Mouse (Mus musculus): Measurements from ENCODE around the gene Rap2b. TPM values are rescaled to one million over a fixed set of nuclear protein-coding genes. Genes with fewer than 3 reads are reported as not detected.
A peak's percentile ranks its signal among the peaks of the same experiment; 100 is the strongest.

Rap2b gene
- 8.6 and 9.3 TPM in 2 replicates for polyA plus RNA-seq (2015; fragmentation: Nextera tagmentation; extraction: Ambion mirVana)

- Histone ChIP-seq H3K9ac (replicated peaks) (no peak within 1 kb of the TSS), H3K4me1 (peaks cover 15% of the 10 kb centered on the region), H3K4me2 (peak within 1 kb of the TSS; percentile 96), H3K4me3 (replicated peaks) (no peak within 1 kb of the TSS), H3K36me3 (no peaks in the 10 kb centered on the region), H3K27ac (replicated peaks) (no peak within 1 kb of the TSS), H3K9me3 (replicated peaks) (no peaks in the 10 kb centered on the region), H3K27me3 (replicated peaks) (no peaks in the 10 kb centered on the region)
- WGBS, result 92% methylated on average over 1 of the region's 1 CpGs
- no peak for ATAC-seq (ENCODE audit: low FRiP score)
Measured at GRCm38 (mm10) chr3:61361338-61361737, at the start of gene Rap2b. TSS of gene Rap2b (plus strand) at chr3:61361638.

- H3K27me3 ChIP-seq (replicated peaks), result no peaks in the 10 kb centered on the region
- no peak for ATAC-seq (ENCODE audit: low FRiP score)
- no peak overlapping the region for H3K4me3 ChIP-seq (replicated peaks)
- no peaks in the 10 kb centered on the region for H3K36me3 ChIP-seq
- no peak overlapping the region for H3K9ac ChIP-seq (replicated peaks)
- no peaks in the 10 kb centered on the region for H3K9me3 ChIP-seq (replicated peaks)
- no peaks in the 10 kb centered on the region for H3K4me1 ChIP-seq
- no peak overlapping the region for H3K27ac ChIP-seq (replicated peaks)
- 88% methylated on average over 2 of the region's 2 CpGs for WGBS
- H3K4me2 ChIP-seq, result no peak overlapping the region
Measured at GRCm38 (mm10) chr3:61315002-61315401, 46.4 kb upstream of the Rap2b start.

GRCm38 (mm10) chr3:61320031-61320430 lies 41.4 kb upstream of the Rap2b start:
- no peak overlapping the region for H3K4me3 ChIP-seq (replicated peaks)
- H3K27ac ChIP-seq (replicated peaks), result no peak overlapping the region
- no peaks in the 10 kb centered on the region for H3K27me3 ChIP-seq (replicated peaks)
- H3K9me3 ChIP-seq (replicated peaks), result no peaks in the 10 kb centered on the region
- H3K36me3 ChIP-seq, result no peaks in the 10 kb centered on the region
- WGBS, result 84% methylated on average over 2 of the region's 2 CpGs
- H3K9ac ChIP-seq (replicated peaks), result no peak overlapping the region
- ATAC-seq (ENCODE audit: low FRiP score), result no peak
- H3K4me2 ChIP-seq, result no peak overlapping the region
- H3K4me1 ChIP-seq, result no peaks in the 10 kb centered on the region

GRCm38 (mm10) chr3:61321632-61322031 lies 39.8 kb upstream of the Rap2b start:
- Histone ChIP-seq H3K27ac (replicated peaks) (no peak overlapping the region), H3K4me1 (no peaks in the 10 kb centered on the region), H3K4me2 (no peak overlapping the region), H3K4me3 (replicated peaks) (no peak overlapping the region), H3K9me3 (replicated peaks) (no peaks in the 10 kb centered on the region), H3K27me3 (replicated peaks) (no peaks in the 10 kb centered on the region), H3K36me3 (no peaks in the 10 kb centered on the region), H3K9ac (replicated peaks) (no peak overlapping the region)
- 80% methylated on average over 6 of the region's 6 CpGs for WGBS
- ATAC-seq (ENCODE audit: low FRiP score), result no peak

GRCm38 (mm10) chr3:61336205-61336604 lies 25.2 kb upstream of the Rap2b start:
- Histone ChIP-seq H3K4me3 (replicated peaks) (no peak overlapping the region), H3K36me3 (no peaks in the 10 kb centered on the region), H3K9me3 (replicated peaks) (no peaks in the 10 kb centered on the region), H3K27me3 (replicated peaks) (no peaks in the 10 kb centered on the region), H3K4me1 (no peaks in the 10 kb centered on the region), H3K27ac (replicated peaks) (no peak overlapping the region), H3K9ac (replicated peaks) (no peak overlapping the region), H3K4me2 (no peak overlapping the region)
- WGBS, result 57% methylated on average over 2 of the region's 2 CpGs
- ATAC-seq (ENCODE audit: low FRiP score), result no peak

GRCm38 (mm10) chr3:61337230-61337629 lies 24.2 kb upstream of the Rap2b start:
- Histone ChIP-seq H3K4me2 (no peak overlapping the region), H3K36me3 (no peaks in the 10 kb centered on the region), H3K27ac (replicated peaks) (no peak overlapping the region), H3K27me3 (replicated peaks) (no peaks in the 10 kb centered on the region), H3K4me3 (replicated peaks) (no peak overlapping the region), H3K9ac (replicated peaks) (no peak overlapping the region), H3K4me1 (no peaks in the 10 kb centered on the region), H3K9me3 (replicated peaks) (no peaks in the 10 kb centered on the region)
- WGBS, result 83% methylated on average over 3 of the region's 3 CpGs
- no peak for ATAC-seq (ENCODE audit: low FRiP score)

GRCm38 (mm10) chr3:61340321-61340720 lies 21.1 kb upstream of the Rap2b start:
- H3K4me2 ChIP-seq, result no peak overlapping the region
- H3K9ac ChIP-seq (replicated peaks), result no peak overlapping the region
- no peaks in the 10 kb centered on the region for H3K27me3 ChIP-seq (replicated peaks)
- H3K36me3 ChIP-seq, result no peaks in the 10 kb centered on the region
- no peaks in the 10 kb centered on the region for H3K4me1 ChIP-seq
- H3K27ac ChIP-seq (replicated peaks), result no peak overlapping the region
- ATAC-seq (ENCODE audit: low FRiP score), result 0 out of 2 replicates have a peak, but pooled peaks have one; percentile 35
- no peak overlapping the region for H3K4me3 ChIP-seq (replicated peaks)
- H3K9me3 ChIP-seq (replicated peaks), result no peaks in the 10 kb centered on the region
- 57% methylated on average over 5 of the region's 5 CpGs for WGBS

- no peaks in the 10 kb centered on the region for H3K4me1 ChIP-seq
- no peak overlapping the region for H3K4me3 ChIP-seq (replicated peaks)
- no peaks in the 10 kb centered on the region for H3K9me3 ChIP-seq (replicated peaks)
- H3K9ac ChIP-seq (replicated peaks), result no peak overlapping the region
- no peaks in the 10 kb centered on the region for H3K36me3 ChIP-seq
- no peaks in the 10 kb centered on the region for H3K27me3 ChIP-seq (replicated peaks)
- H3K4me2 ChIP-seq, result no peak overlapping the region
- no peak for ATAC-seq (ENCODE audit: low FRiP score)
- WGBS, result 89% methylated on average over 7 of the region's 7 CpGs
- H3K27ac ChIP-seq (replicated peaks), result no peak overlapping the region
Measured at GRCm38 (mm10) chr3:61344031-61344430, 17.4 kb upstream of the Rap2b start.

- no peaks in the 10 kb centered on the region for H3K27me3 ChIP-seq (replicated peaks)
- no peak overlapping the region for H3K9ac ChIP-seq (replicated peaks)
- H3K4me3 ChIP-seq (replicated peaks), result no peak overlapping the region
- no peak overlapping the region for H3K4me2 ChIP-seq
- 60% methylated on average over 1 of the region's 1 CpGs for WGBS
- no peak overlapping the region for H3K27ac ChIP-seq (replicated peaks)
- H3K36me3 ChIP-seq, result no peaks in the 10 kb centered on the region
- ATAC-seq (ENCODE audit: low FRiP score), result no peak
- H3K4me1 ChIP-seq, result no peaks in the 10 kb centered on the region
- no peaks in the 10 kb centered on the region for H3K9me3 ChIP-seq (replicated peaks)
Measured at GRCm38 (mm10) chr3:61345636-61346035, 15.8 kb upstream of the Rap2b start.

- H3K9me3 ChIP-seq (replicated peaks), result no peaks in the 10 kb centered on the region
- no peak overlapping the region for H3K4me3 ChIP-seq (replicated peaks)
- 84% methylated on average over 4 of the region's 4 CpGs for WGBS
- H3K27ac ChIP-seq (replicated peaks), result no peak overlapping the region
- no peak overlapping the region for H3K4me2 ChIP-seq
- no peak for ATAC-seq (ENCODE audit: low FRiP score)
- H3K27me3 ChIP-seq (replicated peaks), result no peaks in the 10 kb centered on the region
- no peaks in the 10 kb centered on the region for H3K36me3 ChIP-seq
- no peaks in the 10 kb centered on the region for H3K4me1 ChIP-seq
- no peak overlapping the region for H3K9ac ChIP-seq (replicated peaks)
Measured at GRCm38 (mm10) chr3:61348036-61348614, 13.3 kb upstream of the Rap2b start.

GRCm38 (mm10) chr3:61349433-61349832 lies 12.0 kb upstream of the Rap2b start:
- Histone ChIP-seq H3K4me1 (no peaks in the 10 kb centered on the region), H3K36me3 (no peaks in the 10 kb centered on the region), H3K27me3 (replicated peaks) (no peaks in the 10 kb centered on the region), H3K4me3 (replicated peaks) (no peak overlapping the region), H3K4me2 (no peak overlapping the region), H3K9me3 (replicated peaks) (no peaks in the 10 kb centered on the region), H3K27ac (replicated peaks) (no peak overlapping the region), H3K9ac (replicated peaks) (no peak overlapping the region)
- no peak for ATAC-seq (ENCODE audit: low FRiP score)
- whole genome bisulfite sequencing, result 88% methylated on average over 1 of the region's 1 CpGs

- H3K4me3 ChIP-seq (replicated peaks), result no peak overlapping the region
- no peak overlapping the region for H3K4me2 ChIP-seq
- no peaks in the 10 kb centered on the region for H3K36me3 ChIP-seq
- no peak for ATAC-seq (ENCODE audit: low FRiP score)
- no peaks in the 10 kb centered on the region for H3K27me3 ChIP-seq (replicated peaks)
- H3K4me1 ChIP-seq, result no peaks in the 10 kb centered on the region
- H3K9ac ChIP-seq (replicated peaks), result no peak overlapping the region
- WGBS, result 80% methylated on average over 1 of the region's 1 CpGs
- no peak overlapping the region for H3K27ac ChIP-seq (replicated peaks)
- H3K9me3 ChIP-seq (replicated peaks), result no peaks in the 10 kb centered on the region
Measured at GRCm38 (mm10) chr3:61355464-61355863, 6.0 kb upstream of the Rap2b start.
